Comparison of ENCODE assay signal across 9 mouse cellular contexts in genomic region chr7:72711193-72712131, GRCm38 (mm10).
A peak's percentile ranks its signal among the peaks of the same experiment; 100 is the strongest.
DNase-seq lines count a peak whose midpoint lies in the region; ATAC-seq and TF ChIP-seq lines count a peak whose summit lies in the region.
"Had no signal": no experiment of that assay in that cellular context is flagged by ENCODE, and none has a peak within 500 bp of the region (broad histone marks: within the 10 kb centered on the region; RNA-seq: fewer than 3 reads in every experiment).

No protein-coding gene starts in this region.

- no peak overlapping the region for H3K4me3 ChIP-seq in hindbrain, embryonic 10.5 days
- no peak overlapping the region for H3K4me3 ChIP-seq in hindbrain, embryonic 14.5 days (replicated peaks; ENCODE audit: low read length)
- no peak overlapping the region for H3K4me3 ChIP-seq in lung, embryonic 16.5 days (ENCODE audit: low read length)
- H3K4me3 ChIP-seq in thymus, adult 2 months (ENCODE audit: control insufficient read depth, insufficient read depth, low read length): no peak overlapping the region
- H3K4me3 ChIP-seq: liver, embryonic 15.5 days had no signal

- no peaks in the 10 kb centered on the region for H3K27me3 ChIP-seq in hindbrain, embryonic 10.5 days (ENCODE audit: insufficient read depth, poor library complexity, severe bottlenecking)
- H3K27me3 ChIP-seq in hindbrain, embryonic 14.5 days (ENCODE audit: control insufficient read depth, insufficient read depth, low read length): no peaks in the 10 kb centered on the region
- H3K27me3 ChIP-seq in lung, embryonic 16.5 days (ENCODE audit: control insufficient read depth, insufficient read depth, low read depth, low read length): no peaks in the 10 kb centered on the region
- no peaks in the 10 kb centered on the region for H3K27me3 ChIP-seq in thymus, adult 2 months (ENCODE audit: control insufficient read depth, insufficient read depth, low read length)
- H3K27me3 ChIP-seq: liver, embryonic 15.5 days had no signal

- no peak overlapping the region for H3K9ac ChIP-seq in hindbrain, embryonic 14.5 days
- no peak overlapping the region for H3K9ac ChIP-seq in lung, embryonic 16.5 days (ENCODE audit: low read length)
- H3K9ac ChIP-seq: liver, embryonic 15.5 days had no signal

- no peak for TF ChIP-seq CTCF in thymus, adult 2 months (IDR thresholded peaks at IDR 0.05; ENCODE audit: borderline replicate concordance, control insufficient read depth, extremely low read depth, insufficient read depth, low read length, poor library complexity)

- no peak overlapping the region for H3K4me2 ChIP-seq in hindbrain, embryonic 14.5 days (replicated peaks)
- H3K4me2 ChIP-seq in lung, embryonic 16.5 days (ENCODE audit: low read depth, low read length): no peak overlapping the region
- H3K4me2 ChIP-seq: liver, embryonic 15.5 days had no signal

- ATAC-seq in hindbrain, embryonic 14.5 days (ENCODE audit: low FRiP score): no peak
- ATAC-seq in lung, embryonic 16.5 days (ENCODE audit: low read depth): peak; percentile 82

- intact Hi-C loops in heart, postnatal 10 days (cut with DNase I): no loop called here

- peak; percentile 21 for DNase-seq in hindbrain, embryonic 10.5 days (ENCODE audit: low spot score)
- no peak for DNase-seq in hindbrain, embryonic 14.5 days (ENCODE audit: low spot score)
- peak; percentile 1 for DNase-seq in brain, adult 2 months (ENCODE audit: low read depth, low spot score)
- peak; percentile 31 to 32 for DNase-seq in heart, postnatal 10 days
- no peak for DNase-seq in thymus, adult 2 months
- no peak for DNase-seq in cerebellum, postnatal 14 days
- no peak for DNase-seq in left cerebral cortex, adult 8-10 months (ENCODE audit: low spot score in 2 of 2)

- peaks cover 19% of the 10 kb centered on the region for H3K4me1 ChIP-seq in hindbrain, embryonic 10.5 days (replicated peaks)
- H3K4me1 ChIP-seq in hindbrain, embryonic 14.5 days (replicated peaks; ENCODE audit: control insufficient read depth, insufficient read depth, low read length): no peaks in the 10 kb centered on the region
- peaks cover 11% of the 10 kb centered on the region for H3K4me1 ChIP-seq in lung, embryonic 16.5 days (replicated peaks; ENCODE audit: control insufficient read depth, insufficient read depth, low read length)
- H3K4me1 ChIP-seq in thymus, adult 2 months (replicated peaks; ENCODE audit: control insufficient read depth, insufficient read depth, low read length): no peaks in the 10 kb centered on the region
- H3K4me1 ChIP-seq: liver, embryonic 15.5 days had no signal

- 65% methylated on average over 8 of the region's 8 CpGs for WGBS in hindbrain, embryonic 10.5 days
- WGBS in hindbrain, embryonic 14.5 days: 60% methylated on average over 8 of the region's 8 CpGs
- WGBS in lung, embryonic 16.5 days: 42% methylated on average over 8 of the region's 8 CpGs
- WGBS in thymus, adult 2 months: 84% methylated on average over 8 of the region's 8 CpGs

- no peaks in the 10 kb centered on the region for H3K36me3 ChIP-seq in hindbrain, embryonic 10.5 days
- H3K36me3 ChIP-seq in hindbrain, embryonic 14.5 days (replicated peaks; ENCODE audit: control insufficient read depth, insufficient read depth): no peaks in the 10 kb centered on the region
- no peaks in the 10 kb centered on the region for H3K36me3 ChIP-seq in lung, embryonic 16.5 days (ENCODE audit: control insufficient read depth, insufficient read depth, low read length)
- no peaks in the 10 kb centered on the region for H3K36me3 ChIP-seq in thymus, adult 2 months (ENCODE audit: control insufficient read depth, insufficient read depth, low read length)
- H3K36me3 ChIP-seq: liver, embryonic 15.5 days had no signal

- no peak for TF ChIP-seq POLR2A in thymus, adult 2 months (IDR thresholded peaks at IDR 0.05; ENCODE audit: control insufficient read depth, extremely low read depth, insufficient read depth, low read length, poor library complexity)

- H3K27ac ChIP-seq in hindbrain, embryonic 10.5 days: peak overlapping the region; percentile 53
- H3K27ac ChIP-seq in hindbrain, embryonic 14.5 days: no peak overlapping the region
- H3K27ac ChIP-seq in lung, embryonic 16.5 days (ENCODE audit: low read length): no peak overlapping the region; the same call in 1 of the 2 replicates
- H3K27ac ChIP-seq in thymus, adult 2 months (ENCODE audit: control insufficient read depth, insufficient read depth, low read length): no peak overlapping the region
- H3K27ac ChIP-seq: liver, embryonic 15.5 days had no signal

- H3K9me3 ChIP-seq in hindbrain, embryonic 10.5 days: no peaks in the 10 kb centered on the region
- no peaks in the 10 kb centered on the region for H3K9me3 ChIP-seq in hindbrain, embryonic 14.5 days (ENCODE audit: control insufficient read depth, low read length)
- H3K9me3 ChIP-seq in lung, embryonic 16.5 days (ENCODE audit: control insufficient read depth, low read length): no peaks in the 10 kb centered on the region
- H3K9me3 ChIP-seq: liver, embryonic 15.5 days had no signal

Comparison
In these comparisons a context has a peak if more than half of its experiments do, and no peak if none do; other contexts are left out.
1. DNase-seq: peak in hindbrain, embryonic 10.5 days (single experiment), brain, adult 2 months (single experiment) and heart, postnatal 10 days (2 of 2); none in hindbrain, embryonic 14.5 days (single experiment), thymus, adult 2 months (single experiment), cerebellum, postnatal 14 days (0 of 2) and left cerebral cortex, adult 8-10 months (0 of 2).